Mouse (Mus musculus) liver, embryonic 14.5 days (tissue): ENCODE data around the gene Zmym6. TPM values are rescaled to one million over a fixed set of nuclear protein-coding genes. Genes with fewer than 3 reads are reported as not detected.

ENCODE experiments used
- ATAC-seq: fragments of 200-750 bp; cut with Nextera tagmentation; 2 replicates; pipeline ENCODE4 v1.8.0; 2017; ENCODE audit warnings: moderate number of reproducible peaks, mild to moderate bottlenecking, moderate library complexity; ENCODE audit not compliant: insufficient read depth
- DNase-seq, 3 experiments: peaks; one replicate each; pipeline ENCODE4 v3.0.0-alpha.2; 2012 to 2013; ENCODE audit warnings: low read depth in 3 of 3, low spot score in 3 of 3
- H3K27ac ChIP-seq: fragments of 300-500 bp; sonication (generic); 2 replicates; pipeline ENCODE4 v1.5.1; 2014; ENCODE audit warnings: moderate library complexity, mild to moderate bottlenecking, control low read depth, inconsistent platforms
- H3K27me3 ChIP-seq: fragments of 300-500 bp; sonication (generic); 2 replicates; pipeline ENCODE4 v1.6.1; 2014; ENCODE audit warnings: mild to moderate bottlenecking, low read length, moderate library complexity; ENCODE audit not compliant: control insufficient read depth, insufficient read depth
- H3K36me3 ChIP-seq: fragments of 300-500 bp; sonication (generic); replicated peaks from 2 replicates; pipeline ENCODE4 v1.6.1; 2014; ENCODE audit warnings: low read depth; ENCODE audit not compliant: control insufficient read depth, insufficient read depth
- H3K4me1 ChIP-seq, 2 experiments: fragments of 200-500 bp in 1 of 2; fragments of 300-500 bp in 1 of 2; sonication (generic) in 1 of 2; replicated peaks; 2 replicates each; pipeline ENCODE4 v1.6.1; 2012 to 2014; ENCODE audit warnings: antibody characterized with exemption in 1 of 2, inconsistent platforms in 1 of 2, low read length in 1 of 2; ENCODE audit not compliant: control insufficient read depth in 2 of 2, insufficient read depth in 2 of 2
- H3K4me2 ChIP-seq: fragments of 300-500 bp; sonication (generic); 2 replicates; pipeline ENCODE4 v1.6.1; 2014; ENCODE audit warnings: low read depth, mild to moderate bottlenecking, control low read depth, moderate library complexity
- H3K4me3 ChIP-seq, 2 experiments: fragments of 200-500 bp in 1 of 2; fragments of 300-500 bp in 1 of 2; sonication (generic) in 1 of 2; 2 replicates each; pipeline ENCODE4 v1.5.1; 2012 to 2014; ENCODE audit warnings: low read depth in 2 of 2, low read length in 2 of 2, mild to moderate bottlenecking in 2 of 2, control low read depth in 1 of 2, inconsistent platforms in 1 of 2, moderate library complexity in 1 of 2; ENCODE audit not compliant: insufficient read depth in 1 of 2
- H3K9ac ChIP-seq: fragments of 300-500 bp; sonication (generic); replicated peaks from 2 replicates; pipeline ENCODE4 v1.6.1; 2014; ENCODE audit warnings: mild to moderate bottlenecking, control low read depth, moderate library complexity
- H3K9me3 ChIP-seq: fragments of 300-500 bp; sonication (generic); 2 replicates; pipeline ENCODE4 v1.6.1; 2016; ENCODE audit warnings: low read length, mixed read lengths; ENCODE audit not compliant: control insufficient read depth
- CTCF ChIP-seq: IDR thresholded peaks from 2 replicates; pipeline ENCODE4 v1.5.1; 2016; ENCODE audit warnings: antibody characterized with exemption, low read depth, control low read depth
- EP300 ChIP-seq: IDR thresholded peaks from 2 replicates; pipeline ENCODE4 v1.6.1; 2016; ENCODE audit warnings: antibody characterized with exemption, low read depth
- WGBS: fragments of 180-500 bp; shearing (Covaris S2); extraction: QIAGEN DNeasy Blood & Tissue Kit; methylation state at CpG from one replicate; pipeline ENCODE4 v1.1.7; 2014; ENCODE audit not compliant: insufficient replicate concordance; 5-methylcytosine and 5-hydroxymethylcytosine counted together
- polyA plus RNA-seq, 2 experiments: library from polyadenylated mRNA; depleted of rRNA in 1 of 2; stranded (reverse) in 1 of 2; unstranded in 1 of 2; fragments of >200 nt; fragmentation: Nextera tagmentation in 1 of 2; extraction: Ambion mirVana in 1 of 2; gene quantifications; 2 replicates each; pipeline versions ENCODE4 v1.2.1 to v1.2.3; 2012 to 2014

Zmym6 gene
- polyA plus RNA-seq, 2 experiments: 1.9 to 3.7 TPM

GRCm38 (mm10) chr4:127169346-127170221 is 92.4 kb downstream of the Zmym6 start:
- no peak overlapping the region for H3K9ac ChIP-seq
- H3K4me2 ChIP-seq: peak overlapping the region; percentile 52
- WGBS: 3% methylated on average over 37 of the region's 51 CpGs
- peaks cover 36% of the 10 kb centered on the region for H3K27me3 ChIP-seq
- peak; percentile 64 for ATAC-seq
- H3K9me3 ChIP-seq: no peaks in the 10 kb centered on the region
- no peak for TF ChIP-seq CTCF
- TF ChIP-seq EP300: no peak
- H3K27ac ChIP-seq: no peak overlapping the region
- H3K36me3 ChIP-seq: no peaks in the 10 kb centered on the region
- no peaks in the 10 kb centered on the region for H3K4me1 ChIP-seq
- H3K4me3 ChIP-seq: peak overlapping the region; percentile 26 to 46
- no peak for DNase-seq

- TF ChIP-seq EP300 (no peak), CTCF (no peak)
- DNase-seq: no peak
- H3K27me3 ChIP-seq: peaks cover 36% of the 10 kb centered on the region
- H3K9me3 ChIP-seq: no peaks in the 10 kb centered on the region
- no peak overlapping the region for H3K27ac ChIP-seq
- WGBS: 35% methylated on average over 5 of the region's 5 CpGs
- H3K9ac ChIP-seq: no peak overlapping the region
- no peak overlapping the region for H3K4me2 ChIP-seq
- H3K36me3 ChIP-seq: no peaks in the 10 kb centered on the region
- H3K4me3 ChIP-seq: no peak overlapping the region
- no peak for ATAC-seq
- H3K4me1 ChIP-seq: no peaks in the 10 kb centered on the region
Measured at GRCm38 (mm10) chr4:127170866-127171265, 93.7 kb downstream of the Zmym6 start.

DNA sequence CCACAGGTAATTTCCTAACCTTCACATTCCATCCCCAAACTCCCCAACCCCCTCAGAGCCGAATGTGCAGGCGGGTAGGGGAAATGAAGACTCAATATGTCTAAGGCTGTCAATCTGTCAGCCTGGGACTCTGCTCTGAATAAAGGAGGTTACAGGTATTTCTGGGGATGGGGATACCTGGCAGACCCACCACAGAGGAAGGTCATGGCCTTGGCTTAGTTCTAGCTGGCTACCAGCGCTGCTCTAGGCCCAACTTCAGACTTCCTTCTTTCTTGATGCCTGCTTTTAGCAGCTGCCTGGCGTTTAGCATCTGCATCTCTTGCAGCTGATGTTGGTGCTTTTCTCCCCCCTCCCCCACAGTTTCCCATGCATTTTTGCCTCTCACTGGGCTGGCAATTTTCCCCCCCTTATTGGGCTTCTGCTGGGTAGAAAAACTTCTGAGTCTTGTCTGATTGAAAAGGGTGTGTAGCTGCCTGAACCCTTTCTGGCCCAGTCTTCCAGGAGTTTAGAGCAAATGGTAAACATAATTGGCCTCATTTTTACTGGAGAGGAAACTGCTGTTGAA is 94.2 kb downstream of the Zmym6 start:
- Histone ChIP-seq H3K27ac (no peak overlapping the region), H3K4me3 (no peak overlapping the region), H3K4me1 (no peaks in the 10 kb centered on the region), H3K4me2 (no peak overlapping the region), H3K27me3 (peaks cover 36% of the 10 kb centered on the region), H3K9me3 (no peaks in the 10 kb centered on the region), H3K36me3 (no peaks in the 10 kb centered on the region), H3K9ac (no peak overlapping the region)
- no peak for DNase-seq
- no peak for ATAC-seq
- TF ChIP-seq CTCF: no peak
- TF ChIP-seq EP300: no peak
- WGBS: 31% methylated on average over 4 of the region's 4 CpGs

DNA sequence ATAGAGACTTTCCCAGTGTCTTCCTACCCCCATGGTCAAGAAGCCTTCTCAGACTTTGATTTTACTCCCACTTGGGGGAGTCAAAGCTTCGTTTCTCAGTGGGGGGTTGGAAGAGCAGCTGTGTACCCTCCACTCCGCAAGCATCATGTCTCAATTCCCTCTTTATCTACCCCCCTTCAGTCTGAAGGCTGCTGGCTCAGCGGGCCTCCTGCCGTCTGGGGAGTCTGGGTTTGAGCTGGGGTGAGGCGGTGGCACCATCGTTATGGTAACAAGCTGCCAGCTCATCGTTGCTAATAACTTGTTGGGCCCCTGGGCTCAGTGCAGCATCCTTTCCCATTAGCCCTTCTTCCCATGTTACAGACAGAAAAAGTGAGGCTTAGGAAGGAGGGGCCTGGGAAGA is 94.9 kb downstream of the Zmym6 start:
- peaks cover 32% of the 10 kb centered on the region for H3K27me3 ChIP-seq

DNA sequence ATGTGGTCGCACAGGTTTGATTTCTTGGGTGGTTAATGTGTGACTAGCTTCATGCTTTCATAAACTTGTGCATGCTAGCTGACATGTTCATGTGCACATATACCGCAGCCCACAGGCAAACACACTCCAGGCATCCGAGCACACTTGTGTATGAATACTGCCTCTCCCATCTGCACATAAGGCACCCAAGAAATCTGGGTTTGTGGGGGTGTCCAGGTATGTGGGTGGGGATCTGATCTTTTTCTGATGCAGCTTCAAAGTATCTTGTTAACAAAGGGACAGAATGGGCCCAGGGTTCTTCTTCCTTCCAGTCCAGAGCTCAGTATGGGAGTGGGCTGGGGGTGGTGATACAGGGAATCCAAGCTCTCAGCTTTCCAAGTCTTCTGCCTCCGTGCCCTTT is 95.4 kb downstream of the Zmym6 start:
- H3K4me1 ChIP-seq: no peaks in the 10 kb centered on the region
- DNase-seq: no peak
- 50% methylated on average over 4 of the region's 4 CpGs for WGBS
- H3K36me3 ChIP-seq: no peaks in the 10 kb centered on the region
- no peak overlapping the region for H3K4me3 ChIP-seq
- ATAC-seq: no peak
- H3K27ac ChIP-seq: no peak overlapping the region
- peaks cover 27% of the 10 kb centered on the region for H3K27me3 ChIP-seq
- H3K4me2 ChIP-seq: no peak overlapping the region
- no peak overlapping the region for H3K9ac ChIP-seq
- H3K9me3 ChIP-seq: no peaks in the 10 kb centered on the region
- TF ChIP-seq EP300 (no peak), CTCF (no peak)

More for the DNA sequence above, 94.9 kb downstream of the Zmym6 start:
- H3K9me3 ChIP-seq: no peaks in the 10 kb centered on the region
- ATAC-seq (no peak), DNase-seq (no peak)
- WGBS: 20% methylated on average over 7 of the region's 7 CpGs
- H3K27ac ChIP-seq: no peak overlapping the region
- H3K36me3 ChIP-seq: no peaks in the 10 kb centered on the region
- TF ChIP-seq EP300 (no peak), CTCF (no peak)
- no peaks in the 10 kb centered on the region for H3K4me1 ChIP-seq
- no peak overlapping the region for H3K9ac ChIP-seq
- no peak overlapping the region for H3K4me3 ChIP-seq
- H3K4me2 ChIP-seq: no peak overlapping the region
